Mouse (Mus musculus) spleen, adult 2 months (tissue): ENCODE results near the gene Gltpd2.

ENCODE experiments used
- CTCF ChIP-seq: fragments of 200-500 bp; IDR thresholded peaks from 2 replicates; pipeline ENCODE4 v1.5.1; 2011; ENCODE audit warnings: mild to moderate bottlenecking, inconsistent platforms; ENCODE audit not compliant: insufficient read depth, insufficient read length, insufficient replicate concordance; ENCODE audit errors: extremely low read depth
- POLR2A ChIP-seq: fragments of 200-500 bp; IDR thresholded peaks from 2 replicates; pipeline ENCODE4 v1.6.1; 2011; ENCODE audit warnings: low read depth, low read length, inconsistent platforms

GRCm38 (mm10) chr11:70532839-70533238 lies 13.8 kb downstream of the Gltpd2 start, which contains the start of gene Gm40193:
- TF ChIP-seq CTCF (no peak), POLR2A (no peak)
